Mouse (Mus musculus) embryonic facial prominence, embryonic 13.5 days (tissue): Measurements from ENCODE around the gene Gm36210. TPM values are rescaled to one million over a fixed set of nuclear protein-coding genes. Genes with fewer than 3 reads are reported as not detected.
"Not testable (repeated sequence)": the region's sequence is repeated elsewhere in the genome, so short reads cannot be mapped to it uniquely, and the experiment has no call there.

Experiments
- ATAC-seq: fragments of 200-750 bp; cut with Nextera tagmentation; 2 replicates; pipeline ENCODE4 v1.8.0; 2017; ENCODE audit warnings: low read depth; ENCODE audit not compliant: insufficient number of reproducible peaks, insufficient read depth, low FRiP score, low TSS enrichment
- H3K27ac ChIP-seq: fragments of 300-500 bp; sonication (generic); 2 replicates; pipeline ENCODE4 v1.5.1; 2015; ENCODE audit warnings: moderate library complexity, mild to moderate bottlenecking, inconsistent platforms
- H3K27me3 ChIP-seq: fragments of 300-500 bp; sonication (generic); 2 replicates; pipeline ENCODE4 v1.6.1; 2015; ENCODE audit warnings: mild to moderate bottlenecking, inconsistent platforms
- H3K36me3 ChIP-seq: fragments of 300-500 bp; sonication (generic); 2 replicates; pipeline ENCODE4 v1.6.1; 2015; ENCODE audit warnings: mild to moderate bottlenecking, inconsistent platforms
- H3K4me1 ChIP-seq: fragments of 300-500 bp; sonication (generic); 2 replicates; pipeline ENCODE4 v1.6.1; 2015; ENCODE audit warnings: inconsistent platforms
- H3K4me2 ChIP-seq: fragments of 300-500 bp; sonication (generic); 2 replicates; pipeline ENCODE4 v1.6.1; 2015; ENCODE audit warnings: moderate library complexity, mild to moderate bottlenecking, inconsistent platforms
- H3K4me3 ChIP-seq: fragments of 300-500 bp; sonication (generic); 2 replicates; pipeline ENCODE4 v1.5.1; 2015; ENCODE audit warnings: mild to moderate bottlenecking, inconsistent platforms
- H3K9ac ChIP-seq: fragments of 300-500 bp; sonication (generic); 2 replicates; pipeline ENCODE4 v1.6.1; 2015; ENCODE audit warnings: mild to moderate bottlenecking, inconsistent platforms
- H3K9me3 ChIP-seq: fragments of 300-500 bp; sonication (generic); 2 replicates; pipeline ENCODE4 v1.6.1; 2016; ENCODE audit warnings: inconsistent platforms
- WGBS: fragments of 180-500 bp; shearing (Covaris S2); methylation state at CpG from one replicate; pipeline ENCODE4 v1.1.7; 2015; ENCODE audit warnings: mixed read lengths; 5-methylcytosine and 5-hydroxymethylcytosine counted together
- polyA plus RNA-seq: library from polyadenylated mRNA; unstranded; fragments of >200 nt; fragmentation: Nextera tagmentation; extraction: Ambion mirVana; gene quantifications from 2 replicates; pipeline ENCODE4 v1.2.1, GENCODE M21; 2015

The Gm36210 gene
- polyA plus RNA-seq, 1 experiment from 2014 or later, result 0.15 TPM

- H3K9ac ChIP-seq, result peak within 1 kb of the TSS; percentile 75
- peaks cover 13% of the 10 kb centered on the region for H3K4me1 ChIP-seq
- H3K27me3 ChIP-seq, result no peaks in the 10 kb centered on the region
- no peak within 1 kb of the TSS for H3K27ac ChIP-seq
- WGBS, result under 1% methylated on average over 22 of the region's 22 CpGs
- H3K9me3 ChIP-seq, result no peaks in the 10 kb centered on the region
- no peaks in the 10 kb centered on the region for H3K36me3 ChIP-seq
- peak within 1 kb of the TSS; percentile 85 for H3K4me2 ChIP-seq
- ATAC-seq, result peak; percentile 98
- peak within 1 kb of the TSS; percentile 59 for H3K4me3 ChIP-seq
These were observed 29.5 kb downstream of the Gm36210 start, which contains the start of gene Isoc2a for GRCm38 (mm10) chr7:4876753-4877221. TSS of gene Isoc2a (plus strand) at chr7:4877153.

DNA sequence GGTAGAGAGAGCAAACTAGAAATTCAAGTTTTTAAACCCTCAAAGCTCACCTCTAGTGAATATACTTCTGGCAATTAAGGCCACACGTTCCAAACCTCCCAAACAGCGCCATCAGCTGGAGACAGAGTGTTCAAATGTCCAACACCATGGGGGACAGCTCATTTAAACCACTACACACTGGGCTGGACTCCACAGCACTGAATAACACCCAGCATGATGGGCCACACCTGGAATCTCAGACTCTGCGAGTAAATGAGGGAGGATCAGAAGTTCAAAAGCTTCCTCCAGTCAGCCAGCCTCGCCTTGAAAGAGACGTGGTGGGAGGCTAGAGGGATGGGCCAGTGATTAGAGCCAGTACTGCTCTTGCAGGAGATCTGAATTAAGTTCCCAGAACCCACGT is 36.2 kb downstream of the Gm36210 start, which contains the start of gene Isoc2b:
Gene Isoc2b (minus strand): TSS at position 126 of the 400 bp plus-strand sequence.
- Histone ChIP-seq H3K9me3 (no peaks in the 10 kb centered on the region), H3K9ac (no peak within 1 kb of the TSS), H3K36me3 (no peaks in the 10 kb centered on the region), H3K27ac (no peak within 1 kb of the TSS), H3K4me3 (no peak within 1 kb of the TSS), H3K4me1 (peaks cover 10% of the 10 kb centered on the region), H3K27me3 (no peaks in the 10 kb centered on the region), H3K4me2 (no peak within 1 kb of the TSS)
- ATAC-seq, result no peak
- WGBS, result 53% methylated on average over 6 of the region's 6 CpGs

DNA sequence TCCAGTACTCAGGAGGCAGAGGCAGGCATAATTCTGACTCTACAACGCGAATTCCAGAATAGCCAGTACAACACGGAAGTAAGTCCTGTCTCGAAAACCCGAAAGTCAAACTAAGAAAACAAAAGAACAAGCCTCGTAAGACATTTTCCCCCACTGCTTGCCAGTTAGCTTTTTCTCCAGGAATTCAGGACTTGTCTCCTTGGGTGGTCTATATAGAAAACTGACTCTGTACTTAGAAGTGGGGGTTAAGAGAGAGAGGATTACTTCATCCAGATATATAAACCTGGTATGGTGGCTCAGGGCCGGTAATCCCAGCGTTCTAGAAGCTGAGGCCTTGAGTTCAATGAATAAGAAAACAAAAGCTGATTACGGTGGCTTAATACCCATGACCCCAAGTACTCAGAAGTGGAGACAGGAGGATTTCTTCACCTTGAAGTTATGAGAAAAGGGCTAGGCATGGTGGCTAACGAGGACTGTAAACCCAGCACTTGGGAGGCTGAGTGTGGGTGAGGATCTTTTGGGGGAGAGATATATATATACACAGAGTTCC is 39.6 kb downstream of the Gm36210 start:
- Histone ChIP-seq H3K4me2 (peak overlapping the region; percentile 67), H3K27ac (0 out of 2 replicates have a peak overlapping the region, but pooled peaks have one; percentile 69), H3K36me3 (no peaks in the 10 kb centered on the region), H3K9me3 (no peaks in the 10 kb centered on the region), H3K9ac (peak overlapping the region; percentile 81), H3K4me1 (peaks cover 22% of the 10 kb centered on the region), H3K27me3 (no peaks in the 10 kb centered on the region), H3K4me3 (peak overlapping the region; percentile 61)
- no peak for ATAC-seq
- 37% methylated on average over 10 of the region's 10 CpGs for WGBS

DNA sequence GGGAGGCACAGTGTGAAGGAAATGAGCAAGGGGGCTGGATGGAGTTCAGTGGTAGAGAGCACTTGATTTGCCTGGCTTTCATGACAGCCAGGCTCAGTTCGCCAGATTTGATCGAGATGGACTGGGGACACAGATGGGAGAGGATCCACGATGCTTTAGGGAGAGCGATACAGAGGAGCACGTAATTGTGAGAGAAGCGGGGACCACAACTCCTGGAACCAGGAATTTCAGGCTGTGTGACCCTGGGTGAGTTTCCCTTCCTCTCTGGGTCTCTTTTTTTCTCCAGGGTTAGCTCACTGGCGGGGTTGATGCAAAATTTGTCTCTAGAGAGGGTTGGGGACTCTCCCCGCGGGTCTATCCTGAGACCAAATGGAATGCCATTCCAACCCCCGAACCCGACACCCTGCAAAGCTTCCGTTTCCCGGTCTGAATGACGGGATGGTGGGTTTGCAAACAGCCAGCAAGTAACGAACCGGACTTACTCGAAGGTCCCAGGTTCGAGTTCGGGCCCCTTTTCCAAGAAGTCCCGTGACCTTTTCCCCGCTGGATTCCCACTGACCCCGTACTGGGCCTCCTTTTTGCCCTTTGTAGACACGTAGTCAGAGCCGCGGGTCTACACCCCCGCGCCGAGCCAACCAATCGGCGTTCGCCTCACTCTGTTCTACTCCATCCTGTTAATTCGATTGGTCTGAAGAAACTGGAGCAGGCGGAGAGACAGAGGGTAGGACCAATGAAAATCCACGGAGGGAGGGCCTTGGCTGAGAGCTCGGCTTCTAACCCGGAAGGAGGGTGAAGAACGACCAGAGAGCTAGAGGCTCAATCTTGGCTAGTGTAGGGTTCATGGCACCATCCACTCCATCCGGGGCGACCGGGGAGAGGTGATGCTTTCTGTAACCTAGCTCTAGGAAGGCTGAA is 40.5 kb downstream of the Gm36210 start:
- Histone ChIP-seq H3K9me3 (no peaks in the 10 kb centered on the region), H3K27ac (peak overlapping the region; percentile 69)

GRCm38 (mm10) chr7:4865090-4865489 is 41.2 kb downstream of the Gm36210 start:
- Histone ChIP-seq H3K36me3 (no peaks in the 10 kb centered on the region), H3K4me3 (peak overlapping the region; percentile 61), H3K4me1 (peaks cover 26% of the 10 kb centered on the region), H3K27ac (no peak overlapping the region), H3K27me3 (no peaks in the 10 kb centered on the region), H3K4me2 (peak overlapping the region; percentile 67), H3K9ac (no peak overlapping the region), H3K9me3 (no peaks in the 10 kb centered on the region)
- ATAC-seq, result no peak
- 61% methylated on average over 5 of the region's 5 CpGs for WGBS

More for the DNA sequence above, 40.5 kb downstream of the Gm36210 start:
- ATAC-seq, result peak; percentile 100
- no peaks in the 10 kb centered on the region for H3K36me3 ChIP-seq
- peaks cover 22% of the 10 kb centered on the region for H3K4me1 ChIP-seq
- peak overlapping the region; percentile 61 for H3K4me3 ChIP-seq
- 4% methylated on average over 40 of the region's 40 CpGs for WGBS
- peak overlapping the region; percentile 81 for H3K9ac ChIP-seq
- peak overlapping the region; percentile 67 for H3K4me2 ChIP-seq
- H3K27me3 ChIP-seq, result no peaks in the 10 kb centered on the region

GRCm38 (mm10) chr7:4864130-4864845 is 42.0 kb downstream of the Gm36210 start:
- peaks cover 27% of the 10 kb centered on the region for H3K4me1 ChIP-seq
- no peak for ATAC-seq
- H3K9me3 ChIP-seq, result no peaks in the 10 kb centered on the region
- no peak overlapping the region for H3K9ac ChIP-seq
- H3K36me3 ChIP-seq, result no peaks in the 10 kb centered on the region
- WGBS, result 61% methylated on average over 5 of the region's 5 CpGs
- no peaks in the 10 kb centered on the region for H3K27me3 ChIP-seq
- H3K27ac ChIP-seq, result no peak overlapping the region; the same call in 1 of the 2 replicates
- no peak overlapping the region for H3K4me3 ChIP-seq
- H3K4me2 ChIP-seq, result no peak overlapping the region

GRCm38 (mm10) chr7:4863541-4864080 is 42.7 kb downstream of the Gm36210 start:
- no peak overlapping the region for H3K4me2 ChIP-seq
- no peak overlapping the region for H3K4me3 ChIP-seq
- no peaks in the 10 kb centered on the region for H3K27me3 ChIP-seq
- peak overlapping the region; percentile 57 for H3K27ac ChIP-seq
- H3K36me3 ChIP-seq, result no peaks in the 10 kb centered on the region
- H3K9me3 ChIP-seq, result no peaks in the 10 kb centered on the region
- no peak overlapping the region for H3K9ac ChIP-seq
- WGBS, result 73% methylated on average over 7 of the region's 7 CpGs
- peaks cover 27% of the 10 kb centered on the region for H3K4me1 ChIP-seq
- no peak for ATAC-seq

DNA sequence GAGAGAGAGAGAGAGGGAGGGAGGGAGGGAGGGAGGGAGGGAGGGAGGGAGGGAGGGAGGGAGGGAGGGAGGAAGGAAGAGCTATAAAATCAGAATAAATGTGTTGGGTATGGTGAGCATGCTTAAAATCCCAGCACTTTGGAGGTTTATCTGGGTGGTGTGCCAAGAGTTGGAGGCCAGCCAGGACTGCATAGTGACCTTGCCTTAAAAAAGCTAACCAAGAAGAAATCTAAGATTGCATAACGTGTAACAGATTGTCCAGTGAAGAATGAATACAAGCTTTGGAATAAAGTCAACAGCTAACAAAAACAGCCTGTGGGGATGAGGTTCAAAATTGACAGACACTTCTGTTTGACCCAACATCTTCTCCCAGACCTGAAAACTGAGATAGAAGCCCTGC is 43.3 kb downstream of the Gm36210 start:
- peaks cover 27% of the 10 kb centered on the region for H3K4me1 ChIP-seq
- H3K4me2 ChIP-seq, result no peak overlapping the region
- H3K9ac ChIP-seq, result no peak overlapping the region
- H3K4me3 ChIP-seq, result no peak overlapping the region
- no peak for ATAC-seq
- H3K36me3 ChIP-seq, result no peaks in the 10 kb centered on the region
- H3K9me3 ChIP-seq, result no peaks in the 10 kb centered on the region
- WGBS, result 17% methylated on average over 1 of the region's 1 CpGs
- no peaks in the 10 kb centered on the region for H3K27me3 ChIP-seq
- peak overlapping the region; percentile 57 for H3K27ac ChIP-seq

DNA sequence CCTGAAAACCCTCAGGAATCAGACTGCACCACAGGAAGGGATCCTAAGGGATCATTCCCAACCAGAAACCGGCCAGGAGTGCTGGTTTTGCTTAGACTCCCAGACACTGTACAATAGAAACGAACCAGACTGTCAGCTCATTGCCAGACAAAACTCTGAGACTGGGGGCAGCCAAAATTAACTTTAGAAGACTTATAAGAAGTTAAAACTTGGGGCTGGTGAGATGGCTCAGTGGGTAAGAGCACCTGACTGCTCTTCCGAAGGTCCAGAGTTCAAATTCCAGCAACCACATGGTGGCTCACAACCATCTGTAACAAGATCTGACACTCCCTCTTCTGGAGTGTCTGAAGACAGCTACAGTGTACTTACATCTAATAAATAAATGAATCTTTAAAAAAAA is 45.4 kb downstream of the Gm36210 start:
- not testable (repeated sequence) for H3K4me2 ChIP-seq, ATAC-seq, H3K4me3 ChIP-seq, H3K36me3 ChIP-seq, H3K27me3 ChIP-seq, H3K9me3 ChIP-seq, H3K9ac ChIP-seq
- H3K4me1 ChIP-seq, result peaks cover 17% of the 10 kb centered on the region
- WGBS, result 64% methylated on average over 3 of the region's 3 CpGs
- peak overlapping the region; percentile 17; the same call in 1 of the 2 replicates for H3K27ac ChIP-seq

DNA sequence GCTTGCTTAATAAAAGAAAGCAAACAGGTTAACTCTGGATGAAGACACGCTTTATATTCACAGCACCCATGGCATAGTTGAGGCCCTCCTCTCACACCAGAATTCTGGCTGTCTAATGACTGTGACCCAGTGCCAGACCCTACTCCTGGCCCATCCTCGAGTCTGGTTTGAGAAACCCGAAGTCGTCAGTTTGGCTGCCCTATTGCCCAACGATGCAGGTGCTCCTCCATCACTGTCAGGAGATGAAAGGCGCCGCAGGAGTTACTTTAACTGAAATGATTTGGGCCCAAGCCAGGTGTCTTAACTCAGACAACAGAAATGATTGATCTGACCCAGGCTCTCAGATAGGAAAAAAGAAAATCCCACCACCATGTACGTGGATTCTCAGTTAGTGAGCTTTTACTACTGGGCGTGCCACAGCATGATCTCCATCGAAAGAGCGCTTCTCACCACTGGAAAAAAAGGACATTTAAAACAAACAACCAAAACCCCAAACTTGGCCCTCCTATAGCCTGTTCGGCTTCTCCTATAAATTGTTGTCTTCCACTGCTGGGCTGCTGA is 46.8 kb downstream of the Gm36210 start:
- Histone ChIP-seq H3K4me1 (peaks cover 17% of the 10 kb centered on the region), H3K27me3 (peaks cover 3% of the 10 kb centered on the region; the same call in 1 of the 2 replicates), H3K36me3 (no peaks in the 10 kb centered on the region), H3K9me3 (no peaks in the 10 kb centered on the region), H3K4me3 (no peak overlapping the region), H3K27ac (no peak overlapping the region), H3K4me2 (no peak overlapping the region), H3K9ac (no peak overlapping the region)
- ATAC-seq, result no peak
- WGBS, result 75% methylated on average over 12 of the region's 12 CpGs

- no peaks in the 10 kb centered on the region for H3K9me3 ChIP-seq
- WGBS, result 56% methylated on average over 6 of the region's 7 CpGs
- H3K36me3 ChIP-seq, result no peaks in the 10 kb centered on the region
- no peak overlapping the region for H3K27ac ChIP-seq
- H3K27me3 ChIP-seq, result peaks cover 3% of the 10 kb centered on the region; the same call in 1 of the 2 replicates
- no peak overlapping the region for H3K4me3 ChIP-seq
- H3K4me2 ChIP-seq, result no peak overlapping the region
- H3K9ac ChIP-seq, result no peak overlapping the region
- H3K4me1 ChIP-seq, result peaks cover 6% of the 10 kb centered on the region; the same call in 1 of the 2 replicates
- ATAC-seq, result no peak
These were observed 49.0 kb downstream of the Gm36210 start for GRCm38 (mm10) chr7:4857321-4857720.
